In genomic region chr17:86168231-86168981, GRCm38 (mm10) we compare ENCODE assay signal across 8 mouse cellular contexts. TPM values are rescaled to one million over a fixed set of nuclear protein-coding genes. Genes with fewer than 3 reads are reported as not detected.
DNase-seq lines count a peak whose midpoint lies in the region; ATAC-seq lines count a peak whose summit lies in the region.

No protein-coding gene starts in this region.

- H3K27me3 ChIP-seq in erythroblast, embryonic 14.5 days (ENCODE audit: control insufficient read depth): peaks cover 57% of the 10 kb centered on the region
- 0 out of 2 replicates have a peak, but pooled peaks cover 4% of the 10 kb centered on the region for H3K27me3 ChIP-seq in hindbrain, embryonic 13.5 days
- no peaks in the 10 kb centered on the region for H3K27me3 ChIP-seq in limb, embryonic 11.5 days (ENCODE audit: control insufficient read depth, insufficient read depth, low read length)
- H3K27me3 ChIP-seq in midbrain, embryonic 11.5 days (ENCODE audit: control insufficient read depth, insufficient read depth, low read length): peaks cover 13% of the 10 kb centered on the region
- H3K27me3 ChIP-seq in stomach, embryonic 14.5 days (ENCODE audit: control insufficient read depth, insufficient read depth, low read length): no peaks in the 10 kb centered on the region

- peak overlapping the region; percentile 76 for H3K4me3 ChIP-seq in erythroblast, embryonic 14.5 days (replicated peaks)
- H3K4me3 ChIP-seq in hindbrain, embryonic 13.5 days: peak overlapping the region; percentile 73
- H3K4me3 ChIP-seq in limb, embryonic 11.5 days (ENCODE audit: low read depth, low read length): peak overlapping the region; percentile 68
- H3K4me3 ChIP-seq in midbrain, embryonic 11.5 days (ENCODE audit: low read depth, low read length): peak overlapping the region; percentile 65
- H3K4me3 ChIP-seq in stomach, embryonic 14.5 days (ENCODE audit: low read depth, low read length): peak overlapping the region; percentile 79

- peak overlapping the region; percentile 88 for H3K9ac ChIP-seq in hindbrain, embryonic 13.5 days
- H3K9ac ChIP-seq in limb, embryonic 11.5 days (ENCODE audit: low read length): peak overlapping the region; percentile 85
- peak overlapping the region; percentile 78 for H3K9ac ChIP-seq in midbrain, embryonic 11.5 days (ENCODE audit: low read length)
- H3K9ac ChIP-seq in stomach, embryonic 14.5 days (replicated peaks; ENCODE audit: low read depth, low read length): peak overlapping the region; percentile 87

- H3K36me3 ChIP-seq in erythroblast, embryonic 14.5 days (ENCODE audit: control insufficient read depth): no peaks in the 10 kb centered on the region
- H3K36me3 ChIP-seq in hindbrain, embryonic 13.5 days: peaks cover 7% of the 10 kb centered on the region; the same call in 1 of the 2 replicates
- no peaks in the 10 kb centered on the region for H3K36me3 ChIP-seq in limb, embryonic 11.5 days (ENCODE audit: control insufficient read depth, insufficient read depth, low read length)
- H3K36me3 ChIP-seq in midbrain, embryonic 11.5 days (ENCODE audit: control insufficient read depth, insufficient read depth, low read length): no peaks in the 10 kb centered on the region
- no peaks in the 10 kb centered on the region for H3K36me3 ChIP-seq in stomach, embryonic 14.5 days (ENCODE audit: control insufficient read depth, insufficient read depth, low read length)

- peaks cover 26% of the 10 kb centered on the region for H3K4me1 ChIP-seq in erythroblast, embryonic 14.5 days (ENCODE audit: control insufficient read depth)
- peaks cover 46% of the 10 kb centered on the region for H3K4me1 ChIP-seq in hindbrain, embryonic 13.5 days (replicated peaks)
- H3K4me1 ChIP-seq in limb, embryonic 11.5 days (ENCODE audit: control insufficient read depth, insufficient read depth, low read length): peaks cover 20% of the 10 kb centered on the region
- H3K4me1 ChIP-seq in midbrain, embryonic 11.5 days (ENCODE audit: control insufficient read depth, insufficient read depth, low read length): peaks cover 26% of the 10 kb centered on the region
- peaks cover 19% of the 10 kb centered on the region; the same call in 1 of the 2 replicates for H3K4me1 ChIP-seq in stomach, embryonic 14.5 days (ENCODE audit: control insufficient read depth, insufficient read depth, low read length)

- H3K4me2 ChIP-seq in hindbrain, embryonic 13.5 days: peak overlapping the region; percentile 92
- H3K4me2 ChIP-seq in limb, embryonic 11.5 days (ENCODE audit: low read depth, severe bottlenecking): peak overlapping the region; percentile 96
- peak overlapping the region; percentile 97 for H3K4me2 ChIP-seq in midbrain, embryonic 11.5 days
- peak overlapping the region; percentile 98 for H3K4me2 ChIP-seq in stomach, embryonic 14.5 days (replicated peaks; ENCODE audit: low read depth, low read length)

- H3K9me3 ChIP-seq in erythroblast, embryonic 14.5 days (ENCODE audit: control insufficient read depth, low read length): peaks cover 3% of the 10 kb centered on the region; the same call in 1 of the 2 replicates
- no peaks in the 10 kb centered on the region for H3K9me3 ChIP-seq in hindbrain, embryonic 13.5 days
- H3K9me3 ChIP-seq in limb, embryonic 11.5 days (ENCODE audit: control insufficient read depth, low read length): no peaks in the 10 kb centered on the region
- no peaks in the 10 kb centered on the region for H3K9me3 ChIP-seq in midbrain, embryonic 11.5 days (ENCODE audit: control insufficient read depth, low read length)
- H3K9me3 ChIP-seq in stomach, embryonic 14.5 days (ENCODE audit: control insufficient read depth, low read depth, low read length): no peaks in the 10 kb centered on the region

- DNase-seq in cerebellum, adult 18-20 months: peak; percentile 68 to 71
- DNase-seq in frontal cortex, postnatal 10 days (ENCODE audit: low spot score in 2 of 2): peak; percentile 50 to 54
- peak; percentile 63 for DNase-seq in limb, embryonic 11.5 days (ENCODE audit: low spot score)
- DNase-seq in midbrain, embryonic 11.5 days (ENCODE audit: low spot score, missing footprints): peak; percentile 95

- ATAC-seq in erythroblast, adult 5-6 weeks (replicated peaks; ENCODE audit: low FRiP score, poor library complexity, severe bottlenecking): no peak
- ATAC-seq in hindbrain, embryonic 13.5 days (ENCODE audit: low FRiP score): peak; percentile 30; the same call in 1 of the 2 replicates
- ATAC-seq in limb, embryonic 11.5 days (ENCODE audit: insufficient number of reproducible peaks, low FRiP score, low TSS enrichment, low read depth): no peak
- ATAC-seq in midbrain, embryonic 11.5 days (ENCODE audit: low FRiP score): no peak; the same call in 1 of the 2 replicates
- no peak for ATAC-seq in stomach, embryonic 14.5 days (ENCODE audit: insufficient number of reproducible peaks, insufficient read depth, low FRiP score, low read depth)

- WGBS in hindbrain, embryonic 13.5 days: under 1% methylated on average over 64 of the region's 64 CpGs
- under 1% methylated on average over 64 of the region's 64 CpGs for whole genome bisulfite sequencing in limb, embryonic 11.5 days
- under 1% methylated on average over 64 of the region's 64 CpGs for WGBS in midbrain, embryonic 11.5 days
- WGBS in stomach, embryonic 14.5 days: under 1% methylated on average over 64 of the region's 64 CpGs

- H3K27ac ChIP-seq in hindbrain, embryonic 13.5 days: peak overlapping the region; percentile 94
- H3K27ac ChIP-seq in limb, embryonic 11.5 days (replicated peaks; ENCODE audit: low read depth, low read length): no peak overlapping the region
- H3K27ac ChIP-seq in midbrain, embryonic 11.5 days (ENCODE audit: low read depth, low read length): no peak overlapping the region
- H3K27ac ChIP-seq in stomach, embryonic 14.5 days (ENCODE audit: low read length): peak overlapping the region; percentile 98

RNA-seq across cellular contexts. Expression of gene Prkce, which starts 0.8 kb away (rescaled TPM):
- 0.02 and 0.04 TPM in 2 replicates for polyA plus RNA-seq in erythroblast, embryonic 14.5 days (2012)
- 1.9 and 2.7 TPM in 2 replicates for total RNA-seq in erythroblast, adult 5-6 weeks (2015; ENCODE audit: low replicate concordance)
- total RNA-seq in erythroblast, adult 5-6 weeks (2017; ENCODE audit: low replicate concordance): 0.34 and 1.3 TPM in 2 replicates
- polyA plus RNA-seq in hindbrain, embryonic 13.5 days (2015; fragmentation: Nextera tagmentation; extraction: Ambion mirVana): 18.7 and 19.8 TPM in 2 replicates
- 5.1 and 6.1 TPM in 2 replicates for polyA plus RNA-seq in limb, embryonic 11.5 days (2014; fragmentation: Nextera tagmentation; extraction: Ambion mirVana)
- polyA plus RNA-seq in midbrain, embryonic 11.5 days (2014; fragmentation: Nextera tagmentation; extraction: Ambion mirVana): 3.5 and 3.8 TPM in 2 replicates
- polyA plus RNA-seq in stomach, embryonic 14.5 days (2014; fragmentation: Nextera tagmentation; extraction: Ambion mirVana): 7.3 and 8.9 TPM in 2 replicates

RNA-seq across cellular contexts. Expression of gene Srbd1, which starts 23.4 kb away (rescaled TPM):
- 0.67 and 0.76 TPM in 2 replicates for polyA plus RNA-seq in erythroblast, embryonic 14.5 days (2012)
- total RNA-seq in erythroblast, adult 5-6 weeks (2015; ENCODE audit: low replicate concordance): 8.1 and 9.4 TPM in 2 replicates
- total RNA-seq in erythroblast, adult 5-6 weeks (2017; ENCODE audit: low replicate concordance): 9.3 and 18.4 TPM in 2 replicates
- polyA plus RNA-seq in hindbrain, embryonic 13.5 days (2015; fragmentation: Nextera tagmentation; extraction: Ambion mirVana): 15.8 and 16.6 TPM in 2 replicates
- 13.9 and 14.3 TPM in 2 replicates for polyA plus RNA-seq in limb, embryonic 11.5 days (2014; fragmentation: Nextera tagmentation; extraction: Ambion mirVana)
- polyA plus RNA-seq in midbrain, embryonic 11.5 days (2014; fragmentation: Nextera tagmentation; extraction: Ambion mirVana): 10.3 and 11.4 TPM in 2 replicates
- 9.6 and 10.7 TPM in 2 replicates for polyA plus RNA-seq in stomach, embryonic 14.5 days (2014; fragmentation: Nextera tagmentation; extraction: Ambion mirVana)

Comparison
In these comparisons a context has a peak if more than half of its experiments do, and no peak if none do; other contexts are left out.
1. H3K27ac ChIP-seq: peak in hindbrain, embryonic 13.5 days (single experiment) and stomach, embryonic 14.5 days (single experiment); none in limb, embryonic 11.5 days (single experiment) and midbrain, embryonic 11.5 days (single experiment).
2. Peak in every context shown above with its lines, with median percentiles within 50 percentile points of each other: H3K4me3 ChIP-seq, DNase-seq, H3K4me2 ChIP-seq and H3K9ac ChIP-seq.